Mouse (Mus musculus) ES-E14 (cell line): ENCODE measurements around the gene Lsm11. TPM values are rescaled to one million over a fixed set of nuclear protein-coding genes. Genes with fewer than 3 reads are reported as not detected.

ENCODE experiments used
- DNase-seq: peaks from one replicate; pipeline ENCODE4 v3.0.0-alpha.2; 2013; ENCODE audit warnings: low read depth, low spot score
- H3K27ac ChIP-seq: 2 replicates; pipeline ENCODE4 v1.5.1; 2012; ENCODE audit warnings: low read depth, mild to moderate bottlenecking, low read length, moderate library complexity, mixed read lengths; ENCODE audit not compliant: poor library complexity, insufficient read depth, severe bottlenecking
- H3K36me3 ChIP-seq: 2 replicates; pipeline ENCODE4 v1.6.1; 2012; ENCODE audit warnings: mild to moderate bottlenecking, low read length, moderate library complexity, mixed read lengths; ENCODE audit not compliant: control insufficient read depth, poor library complexity, insufficient read depth, severe bottlenecking
- H3K4me1 ChIP-seq, 2 experiments: fragments of 150-350 bp in 1 of 2; sonication (generic) in 1 of 2; 2 replicates each; pipeline ENCODE4 v1.6.1; 2012; ENCODE audit warnings: low read length in 2 of 2, mild to moderate bottlenecking in 1 of 2, mixed read lengths in 1 of 2; ENCODE audit not compliant: control insufficient read depth in 2 of 2, insufficient read depth in 2 of 2, poor library complexity in 1 of 2
- H3K4me3 ChIP-seq, 2 experiments: fragments of 150-350 bp in 1 of 2; sonication (generic) in 1 of 2; 2 replicates each; pipeline ENCODE4 v1.5.1; 2012; ENCODE audit warnings: low read length in 2 of 2, low read depth in 1 of 2, mild to moderate bottlenecking in 1 of 2, mixed read lengths in 1 of 2; ENCODE audit not compliant: insufficient read depth in 1 of 2, poor library complexity in 1 of 2, severe bottlenecking in 1 of 2
- H3K9ac ChIP-seq: 2 replicates; pipeline ENCODE4 v1.6.1; 2012; ENCODE audit warnings: low read depth, mild to moderate bottlenecking, low read length, mixed read lengths; ENCODE audit not compliant: poor library complexity, insufficient read depth, severe bottlenecking
- H3K9me3 ChIP-seq: fragments of 150-350 bp; sonication (generic); 2 replicates; pipeline ENCODE4 v1.6.1; 2012; ENCODE audit warnings: low read depth, mild to moderate bottlenecking, low read length; ENCODE audit not compliant: control insufficient read depth, insufficient read depth
- CHD2 ChIP-seq: IDR thresholded peaks from 2 replicates; pipeline ENCODE4 v1.6.1; 2014; ENCODE audit warnings: mild to moderate bottlenecking, low read depth, low read length, inconsistent platforms
- HCFC1 ChIP-seq: IDR thresholded peaks from 2 replicates; pipeline ENCODE4 v1.6.1; 2012; ENCODE audit warnings: low read length, inconsistent platforms, borderline replicate concordance; ENCODE audit not compliant: insufficient read depth
- MAFK ChIP-seq: IDR thresholded peaks from 2 replicates; pipeline ENCODE4 v1.6.1; 2014; ENCODE audit warnings: mild to moderate bottlenecking, low read depth, low read length, inconsistent platforms; ENCODE audit not compliant: insufficient read depth
- ZC3H11A ChIP-seq: IDR thresholded peaks from 2 replicates; pipeline ENCODE4 v1.6.1; 2012; ENCODE audit warnings: low read depth, mild to moderate bottlenecking, inconsistent platforms, low read length, borderline replicate concordance
- ZNF384 ChIP-seq: IDR thresholded peaks from 2 replicates; pipeline ENCODE4 v1.6.1; 2012; ENCODE audit warnings: low read depth, low read length, inconsistent platforms
- in situ Hi-C, 2 experiments: fragments of 600-800 bp; cut with MboI; formaldehyde crosslinking; loops; one replicate each; pipeline ENCODE4 v1.15.1; 2025; ENCODE audit warnings: low sequenced_read_pairs in 2 of 2, inconsistent platforms in 1 of 2; ENCODE audit not compliant: unreplicated experiment in 2 of 2
- total RNA-seq: library from RNA; depleted of rRNA; stranded (reverse); fragments of 300-350 nt; gene quantifications from 2 replicates; pipeline ENCODE4 v1.2.3, GENCODE M21; 2012

Gene Lsm11
- total RNA-seq, 1 experiment: 7.9 TPM

DNA sequence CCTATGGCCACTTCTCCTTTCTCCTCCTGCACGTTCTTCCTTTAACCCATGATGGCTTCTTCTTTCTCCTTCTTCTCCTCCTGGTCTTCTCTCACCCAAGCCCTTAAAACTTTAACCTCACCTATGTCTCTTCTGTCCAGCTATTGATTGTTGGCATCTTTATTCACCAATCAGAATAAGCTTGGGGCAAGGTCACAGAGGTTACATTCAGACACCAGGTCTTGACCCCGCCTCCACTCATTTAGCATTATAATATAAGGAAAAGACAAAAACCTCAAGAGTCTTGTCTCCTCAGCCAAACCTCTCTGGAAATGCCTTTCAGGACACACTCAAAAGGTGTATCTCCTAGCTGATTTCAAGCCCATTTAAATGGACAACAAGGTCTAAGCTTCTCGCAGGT lies 23.7 kb upstream of the Lsm11 start:
- no peak overlapping the region for H3K4me3 ChIP-seq
- H3K27ac ChIP-seq: no peak overlapping the region
- no peaks in the 10 kb centered on the region for H3K36me3 ChIP-seq
- no peaks in the 10 kb centered on the region for H3K4me1 ChIP-seq
- no peak overlapping the region for H3K9ac ChIP-seq
- in situ Hi-C loops: no loop called here
- H3K9me3 ChIP-seq: no peaks in the 10 kb centered on the region
- no peak for DNase-seq
- TF ChIP-seq MAFK (no peak), ZNF384 (no peak), CHD2 (no peak), HCFC1 (no peak), ZC3H11A (no peak)

GRCm38 (mm10) chr11:45966896-45967295 lies 22.2 kb upstream of the Lsm11 start:
- no peak overlapping the region for H3K4me3 ChIP-seq
- in situ Hi-C loops: no loop called here
- H3K9me3 ChIP-seq: no peaks in the 10 kb centered on the region
- no peak for DNase-seq
- no peak overlapping the region for H3K27ac ChIP-seq
- TF ChIP-seq MAFK (no peak), HCFC1 (no peak), CHD2 (no peak), ZC3H11A (no peak), ZNF384 (no peak)
- H3K9ac ChIP-seq: no peak overlapping the region
- H3K36me3 ChIP-seq: no peaks in the 10 kb centered on the region
- no peaks in the 10 kb centered on the region for H3K4me1 ChIP-seq

- H3K4me1 ChIP-seq: no peaks in the 10 kb centered on the region
- DNase-seq: no peak
- TF ChIP-seq ZNF384 (no peak), MAFK (no peak), ZC3H11A (no peak), CHD2 (no peak), HCFC1 (no peak)
- no peak overlapping the region for H3K27ac ChIP-seq
- no peak overlapping the region for H3K4me3 ChIP-seq
- H3K9ac ChIP-seq: no peak overlapping the region
- H3K36me3 ChIP-seq: no peaks in the 10 kb centered on the region
- no peaks in the 10 kb centered on the region for H3K9me3 ChIP-seq
- in situ Hi-C loops: no loop called here
Measured at GRCm38 (mm10) chr11:45960003-45960402, 15.3 kb upstream of the Lsm11 start.

DNA sequence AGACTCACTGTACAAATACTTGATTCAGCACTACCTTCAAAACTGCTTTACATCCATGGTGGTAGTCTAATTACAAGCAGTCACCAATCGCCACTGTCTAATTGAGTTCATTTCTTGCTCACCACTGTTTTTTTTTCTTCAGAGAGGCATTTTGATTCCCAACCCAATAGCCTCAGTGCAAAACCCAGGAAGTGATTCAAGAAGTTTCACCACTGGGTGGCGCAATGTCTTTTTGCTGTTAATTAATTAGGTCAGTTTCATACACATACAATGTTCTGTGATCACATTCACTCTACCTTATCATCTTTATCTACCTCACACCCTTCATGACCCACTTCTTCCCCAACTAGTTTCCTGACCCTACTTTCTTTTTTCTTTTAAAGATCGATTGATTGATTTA lies 14.9 kb upstream of the Lsm11 start:
- Histone ChIP-seq H3K9ac (no peak overlapping the region), H3K36me3 (no peaks in the 10 kb centered on the region), H3K27ac (no peak overlapping the region), H3K9me3 (no peaks in the 10 kb centered on the region), H3K4me1 (peaks cover 0 to 2% of the 10 kb centered on the region in 2 experiments; a peak in 1 of 4 replicates), H3K4me3 (no peak overlapping the region)
- no peak for TF ChIP-seq CHD2
- TF ChIP-seq HCFC1: no peak
- no peak; the same call in 1 of the 2 replicates for TF ChIP-seq ZC3H11A
- TF ChIP-seq MAFK: no peak
- no peak for TF ChIP-seq ZNF384
- in situ Hi-C loops: no loop called here
- DNase-seq: no peak

GRCm38 (mm10) chr11:45955127-45955627 lies 10.4 kb upstream of the Lsm11 start, which contains the start of gene Thg1l:
Gene Thg1l (minus strand): TSS chr11:45955494.
- H3K4me3 ChIP-seq: peak within 1 kb of the TSS; percentile 81 to 83
- TF ChIP-seq CHD2: peak; percentile 26; the same call in 1 of the 2 replicates
- no peak for TF ChIP-seq ZC3H11A
- TF ChIP-seq HCFC1: peak; percentile 77
- TF ChIP-seq ZNF384: no peak
- no peak for TF ChIP-seq MAFK
- H3K4me1 ChIP-seq: peaks cover 0 to 3% of the 10 kb centered on the region in 2 experiments; a peak in 1 of 4 replicates
- peak within 1 kb of the TSS; percentile 76 for H3K27ac ChIP-seq
- DNase-seq: peak; percentile 88
- H3K36me3 ChIP-seq: peaks cover 5% of the 10 kb centered on the region
- H3K9ac ChIP-seq: peak within 1 kb of the TSS; percentile 84
- in situ Hi-C loops: no loop called here
- H3K9me3 ChIP-seq: no peaks in the 10 kb centered on the region
